Mouse (Mus musculus) cerebral cortex, adult 2 months (tissue): ENCODE data around the gene Sdha.

Experiments used
- WGBS: fragments of 180-500 bp; shearing (Covaris S2); methylation state at CpG from one replicate; pipeline ENCODE4 v1.1.7; 2018; 5-methylcytosine and 5-hydroxymethylcytosine counted together

Sdha gene

DNA sequence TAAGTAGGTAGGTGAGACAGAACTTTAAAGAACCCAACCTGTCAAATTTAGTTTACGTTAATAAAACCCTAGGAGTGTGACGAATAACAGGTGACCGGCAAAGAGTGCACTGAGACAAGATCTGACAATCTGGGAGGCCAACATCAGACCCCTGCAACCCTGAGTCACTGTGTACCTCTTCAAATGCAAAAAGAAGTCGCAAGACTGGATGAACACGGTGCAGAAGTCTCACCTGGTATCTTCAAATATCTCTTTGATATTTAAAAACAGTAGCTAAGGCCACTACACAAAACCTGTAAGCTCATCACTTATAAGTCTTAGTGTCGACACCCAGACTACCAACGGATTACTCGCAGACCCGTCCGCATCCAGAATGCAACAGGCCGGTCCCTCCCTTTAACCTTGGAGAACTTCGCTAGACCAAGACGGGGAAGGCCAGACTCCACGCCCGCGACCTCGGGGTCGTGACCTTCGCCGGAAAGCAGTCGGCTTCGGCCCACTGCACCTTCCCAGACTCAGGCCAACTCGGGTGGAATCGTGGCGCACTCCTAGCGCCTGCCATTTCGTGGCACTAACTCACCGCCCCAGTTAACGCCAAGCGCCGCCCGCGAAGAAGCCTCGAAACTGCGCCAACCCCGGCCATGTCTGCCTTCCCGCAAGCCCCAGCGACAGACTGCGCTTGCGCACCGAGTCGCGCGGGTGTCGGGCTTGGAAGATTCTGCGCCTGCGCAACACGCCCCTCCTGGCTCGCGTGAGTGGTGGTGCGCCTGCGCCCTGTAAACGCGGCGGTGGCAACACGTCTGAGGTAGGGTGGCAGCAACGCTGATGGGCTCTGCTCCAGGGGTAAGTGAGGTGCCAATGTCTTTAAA, at the start of gene Sdha, which contains the start of gene Ccdc127:
Sdha (minus strand) TSS at position 715 of the 869 bp plus-strand sequence.
Ccdc127 (plus strand) TSS at position 744 of the 869 bp plus-strand sequence.
- under 1% methylated on average over 57 of the region's 57 CpGs for WGBS

DNA sequence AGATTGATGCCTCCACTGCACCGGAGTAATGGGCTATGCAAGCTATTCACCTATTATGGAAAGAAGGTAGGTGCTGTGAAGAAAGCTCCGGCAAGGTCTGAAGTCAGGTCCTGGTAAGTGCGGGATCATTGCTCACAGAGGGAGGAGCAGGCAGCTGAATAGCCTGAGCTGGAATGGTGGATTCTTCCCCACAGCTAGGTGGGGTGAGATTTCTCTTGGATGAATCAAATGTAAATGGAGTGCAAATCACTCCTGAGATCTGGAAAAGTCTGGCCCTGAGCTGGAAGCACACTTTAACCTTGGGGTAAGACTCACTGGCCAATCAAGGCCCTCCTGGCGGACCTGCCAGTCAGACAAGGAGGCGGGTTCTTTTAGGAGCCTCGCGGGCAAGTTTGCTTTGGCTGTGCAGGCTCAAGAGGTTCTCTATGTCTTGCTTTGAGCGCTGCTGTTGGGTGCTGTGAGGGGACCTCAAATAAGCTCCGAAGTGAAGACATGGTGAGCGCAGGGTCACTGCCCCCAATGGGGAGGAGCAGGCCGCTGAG, 49.3 kb upstream of the Sdha start, which contains the start of gene Ftl1-ps1:
Ftl1-ps1 (plus strand) TSS at position 397 of the 542 bp plus-strand sequence.
- 16% methylated on average over 11 of the region's 11 CpGs for WGBS

- WGBS, result 73% methylated on average over 2 of the region's 2 CpGs
Measured at GRCm38 (mm10) chr13:74391156-74391555, 41.1 kb upstream of the Sdha start.

DNA sequence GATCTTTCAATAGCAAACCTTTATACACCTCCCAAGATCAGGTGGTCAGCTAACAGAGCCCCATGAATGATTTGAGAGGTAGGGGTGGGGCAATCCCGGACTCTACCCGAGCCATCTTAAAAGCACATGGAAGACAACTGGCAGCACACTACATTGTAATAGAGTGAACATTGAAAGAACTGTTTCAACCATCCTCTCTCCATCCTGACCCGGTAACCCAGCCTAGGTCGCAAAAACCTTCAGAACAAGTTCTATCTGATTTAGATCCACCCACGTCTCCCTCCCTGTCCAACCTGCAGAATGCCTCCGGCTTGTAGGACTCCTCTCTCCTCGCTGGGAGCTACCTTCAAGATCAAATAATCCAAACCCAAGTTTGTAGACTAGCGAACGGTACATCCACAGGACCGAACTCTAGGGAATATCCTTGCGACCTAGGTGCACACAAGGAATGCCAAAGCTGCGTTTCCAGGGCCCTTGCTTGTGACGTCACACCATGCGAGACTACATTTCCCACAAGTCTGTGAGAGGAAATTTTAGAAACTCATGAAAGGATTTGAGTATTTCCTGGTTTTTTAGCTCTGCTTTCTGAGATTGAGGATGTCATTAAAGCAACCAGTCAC, 40.4 kb upstream of the Sdha start, which contains the start of gene Zfp72:
Zfp72 (minus strand) TSS at position 466 of the 620 bp plus-strand sequence.
- under 1% methylated on average over 14 of the region's 14 CpGs for WGBS

- WGBS, result 50% methylated on average over 6 of the region's 6 CpGs
Measured at GRCm38 (mm10) chr13:74389730-74390129, 39.6 kb upstream of the Sdha start.

GRCm38 (mm10) chr13:74382289-74382688, 32.2 kb upstream of the Sdha start:
- WGBS, result 35% methylated on average over 3 of the region's 3 CpGs

GRCm38 (mm10) chr13:74381533-74382276, 31.6 kb upstream of the Sdha start:
- WGBS, result 53% methylated on average over 10 of the region's 10 CpGs

GRCm38 (mm10) chr13:74363859-74364235, 13.8 kb upstream of the Sdha start, which contains the start of gene Lrrc14b:
Lrrc14b (minus strand) TSS chr13:74364005.
- WGBS, result 34% methylated on average over 8 of the region's 8 CpGs

GRCm38 (mm10) chr13:74363176-74363858, 13.2 kb upstream of the Sdha start:
- WGBS, result 86% methylated on average over 13 of the region's 13 CpGs

GRCm38 (mm10) chr13:74362218-74362617, 12.1 kb upstream of the Sdha start:
- 50% methylated on average over 2 of the region's 2 CpGs for WGBS

DNA sequence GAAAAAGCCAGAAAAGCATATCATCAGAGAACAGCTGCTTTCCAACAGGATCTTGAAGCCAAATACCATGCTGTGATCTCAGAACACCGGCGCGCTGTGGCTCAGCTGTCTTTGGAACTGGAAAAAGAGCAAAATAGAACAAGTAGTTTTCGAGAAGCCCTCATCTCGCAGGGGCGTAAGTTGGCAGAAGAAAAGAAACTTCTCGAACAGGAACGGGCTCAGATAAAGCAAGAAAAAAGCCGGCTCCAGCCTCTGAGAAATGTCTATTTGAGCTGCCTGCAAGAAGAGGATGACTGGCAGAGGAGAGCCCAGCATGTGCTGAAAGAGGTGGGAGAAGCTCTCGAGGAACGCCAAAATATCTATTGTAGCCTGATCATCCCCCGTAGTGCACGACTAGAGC, 6.4 kb upstream of the Sdha start:
- 63% methylated on average over 13 of the region's 13 CpGs for whole genome bisulfite sequencing

- WGBS, result 3% methylated on average over 15 of the region's 15 CpGs
Measured at GRCm38 (mm10) chr13:74350435-74350906, 391 bp upstream of the Sdha start.

GRCm38 (mm10) chr13:74341036-74341435, 9.0 kb downstream of the Sdha start:
- 50% methylated on average over 3 of the region's 3 CpGs for WGBS

DNA sequence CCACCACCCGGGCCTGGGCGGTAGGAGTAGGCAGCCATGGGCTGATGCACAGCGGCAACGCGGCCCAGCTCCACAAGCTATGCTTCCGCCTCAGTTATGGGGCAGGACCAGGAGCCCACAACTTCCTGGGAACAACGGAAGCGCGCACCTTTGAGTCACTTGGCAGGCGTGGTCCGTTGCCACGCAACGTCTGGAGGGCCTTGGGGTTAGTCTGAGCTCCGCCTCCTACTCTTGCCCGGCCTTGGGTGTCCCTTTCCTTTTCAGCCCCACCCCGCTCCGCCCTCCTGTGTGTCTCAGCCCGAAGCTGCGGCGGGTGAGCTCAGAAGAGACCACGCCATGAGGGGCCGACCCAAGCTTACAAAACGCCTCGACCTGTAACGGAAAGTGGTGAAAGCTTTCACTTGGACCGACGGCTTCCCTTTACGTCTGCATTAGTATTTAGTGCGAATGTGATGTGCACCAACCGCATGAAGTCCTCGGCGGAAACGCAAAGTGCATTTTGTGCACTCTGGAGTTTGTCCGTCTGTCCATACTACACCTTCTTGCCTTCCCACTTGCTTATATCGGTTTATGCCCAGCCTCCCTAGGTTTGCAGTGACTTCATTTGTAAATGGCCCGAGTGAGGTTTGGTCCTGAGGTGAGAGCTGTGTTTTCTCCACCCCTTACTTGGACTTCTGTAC, 32.8 kb downstream of the Sdha start, which contains the start of gene Pdcd6:
Pdcd6 (minus strand) TSS at position 411 of the 680 bp plus-strand sequence.
- WGBS, result under 1% methylated on average over 36 of the region's 36 CpGs

DNA sequence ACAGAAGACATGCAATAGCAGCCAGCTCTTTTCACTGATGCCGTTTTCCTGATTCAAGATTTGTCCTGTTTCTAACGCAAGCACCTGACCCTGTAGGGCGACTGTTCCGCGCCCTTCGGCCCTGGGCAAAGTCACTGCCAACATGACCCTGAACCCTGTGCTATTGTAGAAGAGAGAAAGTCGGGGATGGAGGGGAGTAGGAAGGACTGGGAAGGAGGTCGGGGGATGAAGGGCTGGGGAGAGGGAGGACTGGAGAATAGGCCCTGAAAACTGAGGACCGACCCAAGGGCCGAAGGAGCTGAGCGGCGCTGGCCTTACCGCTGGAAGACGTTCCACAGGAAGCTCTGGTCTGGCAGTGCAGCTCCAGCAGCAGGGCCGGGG, 33.3 kb downstream of the Sdha start:
- WGBS, result under 1% methylated on average over 15 of the region's 15 CpGs

GRCm38 (mm10) chr13:74316386-74316785, 33.7 kb downstream of the Sdha start:
- 20% methylated on average over 4 of the region's 4 CpGs for WGBS

DNA sequence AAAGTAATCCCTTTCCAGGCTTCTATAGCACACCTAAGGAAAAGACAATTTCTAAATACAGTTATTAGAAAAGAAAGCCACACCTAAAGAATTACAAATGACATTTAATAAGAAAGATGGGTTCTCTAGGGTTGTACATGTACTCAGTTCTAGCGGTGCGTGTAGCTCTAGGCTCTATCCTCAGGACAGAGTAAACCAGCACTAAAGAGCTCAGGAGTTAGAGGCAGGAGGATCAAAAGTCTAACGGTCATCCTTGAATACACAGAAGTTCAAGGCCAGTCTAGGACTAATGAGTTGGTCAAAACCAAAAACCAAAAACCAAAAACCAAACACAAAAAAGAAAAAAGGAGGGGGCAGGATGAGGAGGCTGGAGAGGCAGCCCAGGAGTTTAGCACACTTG, 35.5 kb downstream of the Sdha start:
- WGBS, result 97% methylated on average over 3 of the region's 3 CpGs

DNA sequence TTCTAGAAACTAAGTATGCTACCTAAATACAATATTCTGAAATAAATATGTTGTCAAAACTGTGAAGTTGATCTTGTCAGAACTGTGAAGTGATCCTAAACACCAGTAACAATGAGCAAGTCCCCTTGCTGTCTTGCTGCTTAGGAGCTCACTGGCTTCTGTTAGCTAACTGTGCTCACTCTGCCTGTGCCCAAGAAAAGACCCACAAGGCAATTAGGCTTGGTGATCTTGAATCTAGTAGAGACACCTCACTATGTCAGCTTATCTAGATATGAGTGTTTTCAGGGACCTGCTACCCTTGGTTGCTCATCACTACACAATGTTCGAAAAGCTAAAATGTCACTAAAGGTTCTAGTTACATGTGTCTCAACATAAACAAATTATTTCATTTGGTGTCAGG, 44.3 kb downstream of the Sdha start:
- WGBS, result 98% methylated on average over 1 of the region's 1 CpGs

GRCm38 (mm10) chr13:74305380-74305779, 44.7 kb downstream of the Sdha start:
- 85% methylated on average over 6 of the region's 6 CpGs for WGBS
